Mouse (Mus musculus) MEL (cell line): ENCODE measurements around the gene Inpp5a. TPM values are rescaled to one million over a fixed set of nuclear protein-coding genes. Genes with fewer than 3 reads are reported as not detected.
"Not testable (repeated sequence)": the region's sequence is repeated elsewhere in the genome, so short reads cannot be mapped to it uniquely, and the experiment has no call there.

Source experiments
- DNase-seq: peaks from one replicate; pipeline ENCODE4 v3.0.0; 2011; ENCODE audit warnings: low read depth, low spot score
- H3K27ac ChIP-seq: 2 replicates; pipeline ENCODE4 v1.5.1; 2012; ENCODE audit warnings: low read depth, mild to moderate bottlenecking, control low read depth, low read length, moderate library complexity; ENCODE audit not compliant: control insufficient read depth
- H3K27me3 ChIP-seq, 2 experiments: fragments of 150-350 bp in 1 of 2; sonication (generic) in 1 of 2; 2 replicates each; pipeline ENCODE4 v1.6.1; 2012; ENCODE audit warnings: low read length in 2 of 2, mild to moderate bottlenecking in 2 of 2, improper control_type of control experiment in 1 of 2, moderate library complexity in 1 of 2; ENCODE audit not compliant: insufficient read depth in 2 of 2, control insufficient read depth in 1 of 2
- H3K36me3 ChIP-seq, 2 experiments: 2 replicates each; pipeline ENCODE4 v1.6.1; 2012 to 2014; ENCODE audit warnings: low read length in 2 of 2, improper control_type of control experiment in 1 of 2, inconsistent platforms in 1 of 2, mild to moderate bottlenecking in 1 of 2; ENCODE audit not compliant: insufficient read depth in 2 of 2, control insufficient read depth in 1 of 2
- H3K4me1 ChIP-seq, 2 experiments: fragments of 150-350 bp in 1 of 2; sonication (generic) in 1 of 2; 2 replicates each; pipeline ENCODE4 v1.6.1; 2012; ENCODE audit warnings: low read length in 2 of 2, improper control_type of control experiment in 1 of 2, mild to moderate bottlenecking in 1 of 2; ENCODE audit not compliant: insufficient read depth in 2 of 2, control insufficient read depth in 1 of 2
- H3K4me3 ChIP-seq, 2 experiments: fragments of 150-350 bp in 1 of 2; sonication (generic) in 1 of 2; 2 replicates each; pipeline ENCODE4 v1.5.1; 2012; ENCODE audit warnings: low read depth in 2 of 2, low read length in 2 of 2, mild to moderate bottlenecking in 2 of 2, moderate library complexity in 2 of 2, control low read depth in 1 of 2, improper control_type of control experiment in 1 of 2; ENCODE audit not compliant: control insufficient read depth in 1 of 2, insufficient read depth in 1 of 2
- H3K79me2 ChIP-seq: 2 replicates; pipeline ENCODE4 v1.6.1; 2012; ENCODE audit warnings: mild to moderate bottlenecking, low read length, moderate library complexity; ENCODE audit not compliant: control insufficient read depth, poor library complexity, insufficient read depth
- H3K9ac ChIP-seq: 2 replicates; pipeline ENCODE4 v1.6.1; 2012; ENCODE audit warnings: low read depth, mild to moderate bottlenecking, control low read depth, low read length, moderate library complexity; ENCODE audit not compliant: control insufficient read depth, poor library complexity, severe bottlenecking
- H3K9me3 ChIP-seq: fragments of 150-350 bp; sonication (generic); replicated peaks from 2 replicates; pipeline ENCODE4 v1.6.1; 2012; ENCODE audit warnings: mild to moderate bottlenecking, low read length, improper control_type of control experiment, moderate library complexity; ENCODE audit not compliant: insufficient read depth
- GABPA ChIP-seq: IDR thresholded peaks from 2 replicates; pipeline ENCODE4 v1.6.1; 2012; ENCODE audit warnings: low read depth, mild to moderate bottlenecking, inconsistent platforms, low read length, improper control_type of control experiment, moderate library complexity
- HCFC1 ChIP-seq: IDR thresholded peaks from 2 replicates; pipeline ENCODE4 v1.6.1; 2012; ENCODE audit warnings: low read depth, mild to moderate bottlenecking, inconsistent platforms, low read length, improper control_type of control experiment, moderate library complexity
- MAX ChIP-seq: IDR thresholded peaks from 2 replicates; pipeline ENCODE4 v1.6.1; 2011; ENCODE audit warnings: low read length, improper control_type of control experiment
- MAZ ChIP-seq: IDR thresholded peaks from 2 replicates; pipeline ENCODE4 v1.6.1; 2012; ENCODE audit warnings: low read depth, mild to moderate bottlenecking, inconsistent platforms, low read length, improper control_type of control experiment
- MEF2A ChIP-seq: IDR thresholded peaks from 2 replicates; pipeline ENCODE4 v1.6.1; 2014; ENCODE audit warnings: low read depth, mild to moderate bottlenecking, inconsistent platforms, low read length, improper control_type of control experiment; ENCODE audit not compliant: poor library complexity, insufficient replicate concordance, severe bottlenecking; ENCODE audit errors: extremely low read depth
- MYB ChIP-seq: IDR thresholded peaks from 2 replicates; pipeline ENCODE4 v1.6.1; 2011; ENCODE audit warnings: mild to moderate bottlenecking, low read depth, low read length, improper control_type of control experiment
- MYC ChIP-seq: IDR thresholded peaks from 2 replicates; pipeline ENCODE4 v1.6.1; 2011; ENCODE audit warnings: low read depth, mild to moderate bottlenecking, low read length, improper control_type of control experiment, moderate library complexity
- NELFE ChIP-seq: IDR thresholded peaks from 2 replicates; pipeline ENCODE4 v1.6.1; 2011; ENCODE audit warnings: low read depth, low read length, improper control_type of control experiment
- NRF1 ChIP-seq: IDR thresholded peaks from 2 replicates; pipeline ENCODE4 v1.6.1; 2014; ENCODE audit warnings: low read depth, mild to moderate bottlenecking, inconsistent platforms, low read length, improper control_type of control experiment, moderate library complexity; ENCODE audit not compliant: poor library complexity, insufficient read depth, severe bottlenecking
- RAD21 ChIP-seq: IDR thresholded peaks from 2 replicates; pipeline ENCODE4 v1.6.1; 2011; ENCODE audit warnings: mild to moderate bottlenecking, low read depth, low read length, improper control_type of control experiment
- RCOR1 ChIP-seq: IDR thresholded peaks from 2 replicates; pipeline ENCODE4 v1.6.1; 2012; ENCODE audit warnings: low read depth, mild to moderate bottlenecking, inconsistent platforms, low read length, improper control_type of control experiment
- SIN3A ChIP-seq: IDR thresholded peaks from 2 replicates; pipeline ENCODE4 v1.6.1; 2012; ENCODE audit warnings: low read length, improper control_type of control experiment, inconsistent platforms
- TAL1 ChIP-seq: IDR thresholded peaks from 2 replicates; pipeline ENCODE4 v1.6.1; 2012; ENCODE audit warnings: mild to moderate bottlenecking, inconsistent platforms, low read length, moderate library complexity, mixed read lengths
- TBP ChIP-seq: IDR thresholded peaks from 2 replicates; pipeline ENCODE4 v1.8.0; 2011; ENCODE audit warnings: low read depth, low read length, improper control_type of control experiment
- USF1 ChIP-seq: IDR thresholded peaks from 2 replicates; pipeline ENCODE4 v1.6.1; 2014; ENCODE audit warnings: low read depth, mild to moderate bottlenecking, inconsistent platforms, low read length, improper control_type of control experiment, moderate library complexity
- USF2 ChIP-seq, 2 experiments: IDR thresholded peaks; 2 replicates each; pipeline ENCODE4 v1.6.1; 2011 to 2012; ENCODE audit warnings: improper control_type of control experiment in 2 of 2, low read length in 2 of 2, borderline replicate concordance in 1 of 2, inconsistent platforms in 1 of 2, low read depth in 1 of 2, mild to moderate bottlenecking in 1 of 2; ENCODE audit not compliant: insufficient read depth in 1 of 2
- ZC3H11A ChIP-seq: IDR thresholded peaks from 2 replicates; pipeline ENCODE4 v1.6.1; 2012; ENCODE audit warnings: low read depth, mild to moderate bottlenecking, inconsistent platforms, low read length, improper control_type of control experiment
- ZMIZ1 ChIP-seq: IDR thresholded peaks from 2 replicates; pipeline ENCODE4 v1.6.1; 2012; ENCODE audit warnings: low read depth, mild to moderate bottlenecking, inconsistent platforms, low read length, improper control_type of control experiment, moderate library complexity
- polyA plus RNA-seq, 2 experiments: library from polyadenylated mRNA; stranded (reverse) in 1 of 2; unstranded in 1 of 2; fragments of >175 nt in 1 of 2; fragments of >200 nt in 1 of 2; gene quantifications; 2 replicates each; pipeline versions ENCODE4 v1.2.1 to v1.2.4; 2012; ENCODE audit warnings: low replicate concordance in 2 of 2, low read depth in 1 of 2; ENCODE audit not compliant: insufficient read length in 2 of 2, insufficient read depth in 1 of 2, missing spikeins in 1 of 2
- total RNA-seq: library from RNA; depleted of rRNA; stranded (reverse); fragments of 300-350 nt; gene quantifications from 2 replicates; pipeline ENCODE4 v1.2.3, GENCODE M21; 2012

The Inpp5a gene
- total and polyA plus RNA-seq, 3 experiments: 5.7 to 14.4 TPM; not detected in 1

DNA sequence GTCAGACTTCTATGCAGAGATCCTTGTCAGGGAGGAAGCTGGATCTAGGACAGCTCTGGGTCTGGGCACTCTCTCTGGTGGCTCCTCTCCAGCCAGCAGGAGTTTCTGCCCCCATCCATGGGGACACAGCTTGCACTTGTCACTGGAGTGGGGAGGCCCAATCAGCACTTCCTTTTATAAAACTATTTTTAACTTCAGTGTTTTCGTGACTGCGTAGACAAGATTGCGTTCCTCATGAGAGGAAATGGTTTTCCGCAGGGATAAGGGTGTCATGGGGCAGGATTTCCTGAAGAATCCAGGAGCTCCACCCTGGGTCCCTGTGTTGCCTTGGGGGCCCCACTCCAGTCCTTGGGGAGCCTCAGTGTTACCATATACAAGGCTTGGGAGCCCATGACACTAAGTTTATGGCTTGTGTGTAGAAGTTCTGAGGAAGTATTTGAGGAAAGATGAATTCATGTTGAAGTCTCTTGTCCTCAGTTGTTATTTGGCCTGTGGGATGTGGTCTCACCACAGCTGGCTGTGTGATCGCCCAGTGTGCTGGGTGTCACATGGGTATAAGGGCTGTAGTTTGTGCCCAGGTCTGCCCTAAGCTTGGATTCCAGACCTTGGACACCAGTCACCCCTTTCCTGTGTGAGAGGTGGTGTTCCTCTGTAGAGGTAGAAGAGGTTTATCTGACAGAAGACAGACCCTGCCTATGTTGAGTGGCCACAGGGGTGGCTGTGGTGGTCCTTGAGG lies 45.4 kb downstream of the Inpp5a start:
- DNase-seq: no peak
- no peak overlapping the region for H3K27ac ChIP-seq
- H3K36me3 ChIP-seq: no peaks in the 10 kb centered on the region
- no peaks in the 10 kb centered on the region for H3K27me3 ChIP-seq
- no peaks in the 10 kb centered on the region for H3K9me3 ChIP-seq
- no peak overlapping the region for H3K9ac ChIP-seq
- TF ChIP-seq ZMIZ1 (no peak), SIN3A (no peak), MAZ (no peak), USF2 (IDR thresholded peaks at IDR 0.05; ENCODE audit: borderline replicate concordance in 1 of 2, insufficient read depth in 1 of 2, low read depth in 1 of 2, low read length in 2 of 2) (no peak), TBP (no peak), HCFC1 (no peak), NELFE (no peak), RCOR1 (no peak), TAL1 (no peak)
- H3K4me3 ChIP-seq: no peak overlapping the region
- no peaks in the 10 kb centered on the region for H3K79me2 ChIP-seq
- H3K4me1 ChIP-seq: no peaks in the 10 kb centered on the region

DNA sequence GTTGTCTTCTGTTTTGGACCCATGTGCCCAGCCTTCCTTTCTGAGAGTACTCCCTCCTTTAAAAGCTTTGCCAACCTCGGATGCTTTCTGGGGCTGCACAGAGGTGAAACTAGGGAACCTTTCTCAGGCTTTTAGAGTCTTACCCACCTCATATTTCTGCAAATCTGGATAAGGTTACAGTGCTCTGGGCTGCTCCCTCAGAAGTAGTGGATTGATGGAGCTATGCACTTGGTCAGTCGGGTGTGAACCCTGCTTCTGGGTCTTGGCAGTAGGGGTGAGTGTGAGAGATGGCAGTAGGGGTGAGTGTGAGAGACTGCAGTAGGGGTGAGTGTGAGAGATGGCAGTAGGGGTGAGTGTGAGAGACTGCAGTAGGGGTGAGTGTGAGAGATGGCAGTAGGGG lies 46.0 kb downstream of the Inpp5a start:
- H3K79me2 ChIP-seq, H3K27ac ChIP-seq, H3K27me3 ChIP-seq, H3K36me3 ChIP-seq, H3K9me3 ChIP-seq, DNase-seq, H3K4me1 ChIP-seq, H3K9ac ChIP-seq, H3K4me3 ChIP-seq: not testable (repeated sequence)

DNA sequence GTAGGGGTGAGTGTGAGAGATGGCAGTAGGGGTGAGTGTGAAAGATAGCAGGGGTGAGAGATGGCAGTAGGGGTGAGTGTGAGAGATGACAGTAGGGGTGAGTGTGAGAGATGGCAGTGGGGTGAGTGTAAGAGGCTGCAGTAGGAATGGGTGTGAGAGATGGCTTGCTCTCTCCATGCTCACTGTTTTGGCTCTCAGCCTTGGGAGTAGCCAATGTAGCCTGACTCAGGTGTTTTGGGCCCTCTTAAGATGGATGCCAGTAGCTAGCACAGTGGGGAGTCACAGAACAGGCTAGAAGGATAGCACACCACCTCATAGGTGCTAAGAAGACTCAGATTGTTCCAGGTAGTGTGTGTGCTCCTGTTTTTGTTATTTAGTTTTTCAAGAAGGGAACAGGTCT lies 46.8 kb downstream of the Inpp5a start:
- no peaks in the 10 kb centered on the region for H3K9me3 ChIP-seq
- no peak overlapping the region for H3K27ac ChIP-seq
- no peaks in the 10 kb centered on the region for H3K79me2 ChIP-seq
- H3K27me3 ChIP-seq: no peaks in the 10 kb centered on the region
- TF ChIP-seq NRF1: no peak
- TF ChIP-seq USF2 (IDR thresholded peaks at IDR 0.05; ENCODE audit: borderline replicate concordance in 1 of 2, insufficient read depth in 1 of 2, low read depth in 1 of 2, low read length in 2 of 2): no peak
- no peak for TF ChIP-seq GABPA
- no peak for TF ChIP-seq RAD21
- TF ChIP-seq ZC3H11A: no peak
- TF ChIP-seq MAX: no peak
- TF ChIP-seq MYC: no peak
- no peak for TF ChIP-seq TAL1
- no peak for TF ChIP-seq MEF2A
- TF ChIP-seq USF1: no peak
- TF ChIP-seq RCOR1: no peak
- no peak for TF ChIP-seq MYB
- H3K4me1 ChIP-seq: peaks cover 2 to 5% of the 10 kb centered on the region in 2 experiments; a peak in 2 of 4 replicates
- DNase-seq: no peak
- H3K4me3 ChIP-seq: no peak overlapping the region
- no peak overlapping the region for H3K9ac ChIP-seq
- peaks cover 0 to 5% of the 10 kb centered on the region in 2 experiments; a peak in 1 of 4 replicates for H3K36me3 ChIP-seq
